Mouse (Mus musculus) forebrain, embryonic 14.5 days (tissue): ENCODE measurements around the gene Asic2. TPM values are rescaled to one million over a fixed set of nuclear protein-coding genes. Genes with fewer than 3 reads are reported as not detected.

Experiments used
- ATAC-seq: fragments of 200-750 bp; cut with Nextera tagmentation; 2 replicates; pipeline ENCODE4 v1.8.0; 2017; ENCODE audit warnings: mild to moderate bottlenecking, moderate library complexity
- DNase-seq: peaks from one replicate; pipeline ENCODE4 v3.0.0-alpha.2; 2015; ENCODE audit warnings: low spot score
- H3K27ac ChIP-seq: fragments of 300-500 bp; sonication (generic); 2 replicates; pipeline ENCODE4 v1.5.1; 2014; ENCODE audit warnings: low read depth, mild to moderate bottlenecking, control low read depth, low read length, moderate library complexity
- H3K27me3 ChIP-seq: fragments of 300-500 bp; sonication (generic); replicated peaks from 2 replicates; pipeline ENCODE4 v1.6.1; 2014; ENCODE audit warnings: low read length, control low read depth, mixed read lengths; ENCODE audit not compliant: control insufficient read depth, insufficient read depth
- H3K36me3 ChIP-seq: fragments of 300-500 bp; sonication (generic); 2 replicates; pipeline ENCODE4 v1.6.1; 2014; ENCODE audit warnings: low read length, control low read depth; ENCODE audit not compliant: control insufficient read depth, insufficient read depth
- H3K4me1 ChIP-seq: fragments of 300-500 bp; sonication (generic); 2 replicates; pipeline ENCODE4 v1.6.1; 2014; ENCODE audit warnings: antibody characterized with exemption, low read length, control low read depth; ENCODE audit not compliant: control insufficient read depth, insufficient read depth
- H3K4me2 ChIP-seq: fragments of 300-500 bp; sonication (generic); 2 replicates; pipeline ENCODE4 v1.6.1; 2014; ENCODE audit warnings: mild to moderate bottlenecking, control low read depth, low read length
- H3K4me3 ChIP-seq: fragments of 300-500 bp; sonication (generic); 2 replicates; pipeline ENCODE4 v1.5.1; 2014; ENCODE audit warnings: low read depth, low read length, control low read depth
- H3K9ac ChIP-seq: fragments of 300-500 bp; sonication (generic); 2 replicates; pipeline ENCODE4 v1.6.1; 2014; ENCODE audit warnings: mild to moderate bottlenecking, low read length, control low read depth, moderate library complexity
- H3K9me3 ChIP-seq: fragments of 300-500 bp; sonication (generic); replicated peaks from 2 replicates; pipeline ENCODE4 v1.6.1; 2016; ENCODE audit warnings: low read length, control low read depth, mixed read lengths; ENCODE audit not compliant: control insufficient read depth
- WGBS: fragments of 180-500 bp; shearing (Covaris S2); extraction: QIAGEN DNeasy Blood & Tissue Kit; methylation state at CpG from one replicate; pipeline ENCODE4 v1.1.7; 2014; 5-methylcytosine and 5-hydroxymethylcytosine counted together
- polyA plus RNA-seq: library from polyadenylated mRNA; unstranded; fragments of >200 nt; fragmentation: Nextera tagmentation; extraction: Ambion mirVana; gene quantifications from 2 replicates; pipeline ENCODE4 v1.2.1, GENCODE M21; 2014

Asic2 gene
- polyA plus RNA-seq, 1 experiment from 2014 or later = 3.8 TPM

DNA sequence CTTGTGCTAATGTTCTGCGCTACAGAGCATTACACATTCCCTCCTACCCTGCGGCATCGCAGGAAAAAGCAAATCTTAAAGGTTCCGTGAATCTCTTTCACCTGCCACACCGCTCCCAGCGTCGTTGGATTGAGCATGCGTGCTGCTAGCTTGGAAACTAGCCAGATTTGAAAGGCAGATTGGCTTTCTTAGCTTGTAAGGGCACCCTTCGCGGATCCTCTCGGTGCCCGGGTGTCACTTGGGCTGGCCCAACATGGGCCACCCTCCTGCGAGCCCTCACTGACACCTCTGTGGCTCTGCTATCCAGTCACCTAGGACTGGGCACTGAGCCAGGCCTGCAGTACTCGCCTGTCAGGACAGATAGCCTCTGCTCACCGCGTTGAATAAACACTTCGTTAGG lies 380.3 kb downstream of the Asic2 start:
- Histone ChIP-seq H3K27me3 (no peaks in the 10 kb centered on the region; the same call in 1 of the 2 replicates), H3K27ac (peak overlapping the region; percentile 22; the same call in 1 of the 2 replicates), H3K9ac (0 out of 2 replicates have a peak overlapping the region, but pooled peaks have one; percentile 6), H3K4me1 (peaks cover 26% of the 10 kb centered on the region), H3K4me2 (peak overlapping the region; percentile 37), H3K4me3 (no peak overlapping the region), H3K9me3 (no peaks in the 10 kb centered on the region), H3K36me3 (no peaks in the 10 kb centered on the region)
- peak; percentile 37; the same call in 1 of the 2 replicates for ATAC-seq
- WGBS = 21% methylated on average over 17 of the region's 17 CpGs
- peak; percentile 83 for DNase-seq

DNA sequence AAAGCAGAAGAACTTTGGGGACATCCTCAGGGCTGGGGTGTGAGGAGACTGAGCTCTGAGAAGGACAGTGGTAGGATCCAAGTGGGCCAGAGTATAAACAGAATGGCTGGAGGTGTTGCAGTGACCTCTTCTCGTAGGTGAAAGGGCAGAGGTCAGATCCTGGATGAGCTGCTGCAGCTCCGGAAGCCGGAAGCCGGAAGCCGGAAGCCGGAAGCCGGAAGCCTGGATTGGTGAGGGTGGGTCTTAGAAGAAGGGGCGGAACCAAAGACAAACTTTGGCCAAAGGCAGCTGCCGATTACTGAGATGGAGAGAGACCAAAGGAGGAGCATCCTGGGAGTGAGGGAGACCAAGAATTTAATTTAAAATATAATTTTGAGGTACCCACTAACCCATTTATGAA lies 381.1 kb downstream of the Asic2 start:
- Histone ChIP-seq H3K4me1 (peaks cover 24% of the 10 kb centered on the region), H3K9ac (no peak overlapping the region), H3K9me3 (no peaks in the 10 kb centered on the region), H3K27me3 (no peaks in the 10 kb centered on the region; the same call in 1 of the 2 replicates), H3K4me3 (no peak overlapping the region), H3K36me3 (no peaks in the 10 kb centered on the region), H3K27ac (no peak overlapping the region), H3K4me2 (no peak overlapping the region)
- DNase-seq (no peak), ATAC-seq (no peak)
- WGBS = 89% methylated on average over 9 of the region's 9 CpGs

- Histone ChIP-seq H3K27me3 (no peaks in the 10 kb centered on the region), H3K4me1 (peaks cover 30% of the 10 kb centered on the region), H3K36me3 (no peaks in the 10 kb centered on the region), H3K27ac (no peak overlapping the region), H3K9ac (no peak overlapping the region), H3K9me3 (no peaks in the 10 kb centered on the region), H3K4me2 (no peak overlapping the region), H3K4me3 (no peak overlapping the region)
- ATAC-seq (no peak), DNase-seq (no peak)
- 93% methylated on average over 9 of the region's 9 CpGs for WGBS
Observed at GRCm38 (mm10) chr11:81584506-81584905, 383.8 kb downstream of the Asic2 start.

DNA sequence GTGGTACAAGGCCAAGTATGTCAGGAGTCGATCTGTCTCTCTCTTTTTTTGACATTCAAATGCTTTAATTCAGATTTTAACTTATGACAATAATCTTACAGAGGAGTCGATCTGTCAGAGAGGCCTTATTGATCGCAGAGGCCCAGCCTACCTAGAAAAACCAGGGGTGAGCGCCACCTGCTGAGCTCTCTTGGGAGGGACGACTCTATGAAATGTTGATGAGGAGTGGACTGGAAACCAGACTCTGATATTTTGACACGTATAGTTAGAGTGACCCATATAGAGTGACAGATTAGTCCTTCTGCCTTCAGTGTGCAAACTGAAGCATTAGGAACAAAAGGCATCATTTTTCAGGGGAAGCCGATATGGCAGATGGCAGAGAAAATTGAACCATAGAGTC lies 385.1 kb downstream of the Asic2 start:
- Histone ChIP-seq H3K36me3 (no peaks in the 10 kb centered on the region), H3K27ac (no peak overlapping the region), H3K4me2 (no peak overlapping the region), H3K9ac (no peak overlapping the region), H3K27me3 (no peaks in the 10 kb centered on the region), H3K4me3 (no peak overlapping the region), H3K4me1 (peaks cover 28% of the 10 kb centered on the region), H3K9me3 (no peaks in the 10 kb centered on the region)
- 58% methylated on average over 7 of the region's 7 CpGs for WGBS
- DNase-seq (no peak), ATAC-seq (no peak)

GRCm38 (mm10) chr11:81582161-81582560 lies 386.1 kb downstream of the Asic2 start:
- peak; percentile 28 for DNase-seq
- Histone ChIP-seq H3K4me1 (peaks cover 26% of the 10 kb centered on the region), H3K27ac (no peak overlapping the region), H3K36me3 (no peaks in the 10 kb centered on the region), H3K27me3 (no peaks in the 10 kb centered on the region), H3K4me3 (no peak overlapping the region), H3K9me3 (no peaks in the 10 kb centered on the region), H3K9ac (no peak overlapping the region), H3K4me2 (no peak overlapping the region)
- peak; percentile 55 for ATAC-seq
- WGBS = 33% methylated on average over 5 of the region's 5 CpGs

DNA sequence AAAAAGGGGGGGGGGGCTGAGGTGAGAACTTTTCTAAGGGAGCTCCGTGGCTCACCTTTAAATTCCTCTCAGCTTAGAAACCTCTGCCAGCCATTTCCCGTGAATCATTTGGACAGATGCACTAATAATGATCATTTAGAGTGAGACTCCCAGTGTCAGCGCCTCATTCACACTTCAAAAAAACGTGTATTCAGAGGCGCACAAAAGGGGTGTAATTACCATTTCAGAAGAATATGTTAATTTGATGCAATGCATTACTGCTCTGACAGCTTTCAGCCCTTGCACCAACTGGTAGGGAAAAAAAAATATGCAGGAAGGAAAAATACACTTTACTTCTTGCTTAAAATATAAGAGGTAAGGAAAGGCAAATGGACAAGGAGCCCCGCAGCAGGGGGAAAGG lies 388.5 kb downstream of the Asic2 start:
- Histone ChIP-seq H3K9me3 (no peaks in the 10 kb centered on the region), H3K4me2 (no peak overlapping the region), H3K9ac (no peak overlapping the region), H3K27me3 (no peaks in the 10 kb centered on the region), H3K36me3 (no peaks in the 10 kb centered on the region), H3K27ac (peak overlapping the region; percentile 76), H3K4me1 (peaks cover 26% of the 10 kb centered on the region), H3K4me3 (no peak overlapping the region)
- peak; percentile 94 for DNase-seq
- peak; percentile 89 for ATAC-seq
- 9% methylated on average over 6 of the region's 6 CpGs for WGBS

DNA sequence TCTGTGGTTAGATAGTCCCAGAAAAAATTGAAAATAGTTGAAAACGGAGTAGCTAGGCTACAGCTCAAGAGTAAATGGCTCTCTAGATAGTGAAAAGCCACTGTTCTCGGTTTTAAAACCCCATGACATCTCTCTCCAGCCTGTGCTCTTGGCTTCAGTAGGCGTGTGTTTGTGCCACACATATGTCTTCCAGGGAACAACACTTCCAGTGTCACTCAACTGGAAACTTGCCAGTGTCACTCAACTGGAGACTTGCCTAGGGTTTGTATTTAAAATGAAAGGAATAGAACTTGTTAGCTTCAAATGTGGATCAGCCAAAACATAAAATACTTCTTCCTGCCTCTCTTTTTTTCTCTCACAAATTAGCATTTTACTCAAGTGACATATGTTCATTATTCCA lies 397.9 kb downstream of the Asic2 start:
- DNase-seq (peak; percentile 93), ATAC-seq (peak; percentile 75; the same call in 1 of the 2 replicates)
- Histone ChIP-seq H3K9me3 (no peaks in the 10 kb centered on the region), H3K4me1 (no peaks in the 10 kb centered on the region), H3K4me2 (no peak overlapping the region), H3K9ac (no peak overlapping the region), H3K4me3 (no peak overlapping the region), H3K27me3 (no peaks in the 10 kb centered on the region), H3K36me3 (no peaks in the 10 kb centered on the region), H3K27ac (no peak overlapping the region)
- WGBS = 39% methylated on average over 3 of the region's 3 CpGs

DNA sequence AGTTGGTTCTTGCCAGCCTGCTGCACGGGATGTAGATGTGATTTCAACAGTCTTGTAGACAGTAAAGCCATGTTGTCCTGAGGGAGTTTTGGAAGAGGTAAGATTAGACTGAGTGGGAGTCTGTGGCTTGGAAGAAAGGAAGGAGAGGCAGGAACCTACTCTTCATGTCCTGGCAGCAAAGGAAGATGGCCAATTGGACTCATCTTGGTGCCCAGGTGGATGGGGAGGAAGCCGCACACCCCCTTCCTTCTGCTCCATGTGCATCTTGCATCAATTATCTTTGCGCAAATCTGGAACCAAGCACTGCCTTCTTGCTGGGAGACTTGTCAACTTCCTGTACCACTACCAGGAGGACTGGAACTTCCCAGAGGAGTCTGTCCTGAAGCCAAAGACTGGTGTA lies 403.4 kb downstream of the Asic2 start:
- Histone ChIP-seq H3K36me3 (no peaks in the 10 kb centered on the region), H3K9ac (no peak overlapping the region), H3K27me3 (no peaks in the 10 kb centered on the region), H3K4me1 (no peaks in the 10 kb centered on the region), H3K27ac (no peak overlapping the region), H3K4me2 (no peak overlapping the region), H3K9me3 (no peaks in the 10 kb centered on the region), H3K4me3 (no peak overlapping the region)
- 88% methylated on average over 3 of the region's 3 CpGs for WGBS
- no peak for ATAC-seq
- DNase-seq = no peak

DNA sequence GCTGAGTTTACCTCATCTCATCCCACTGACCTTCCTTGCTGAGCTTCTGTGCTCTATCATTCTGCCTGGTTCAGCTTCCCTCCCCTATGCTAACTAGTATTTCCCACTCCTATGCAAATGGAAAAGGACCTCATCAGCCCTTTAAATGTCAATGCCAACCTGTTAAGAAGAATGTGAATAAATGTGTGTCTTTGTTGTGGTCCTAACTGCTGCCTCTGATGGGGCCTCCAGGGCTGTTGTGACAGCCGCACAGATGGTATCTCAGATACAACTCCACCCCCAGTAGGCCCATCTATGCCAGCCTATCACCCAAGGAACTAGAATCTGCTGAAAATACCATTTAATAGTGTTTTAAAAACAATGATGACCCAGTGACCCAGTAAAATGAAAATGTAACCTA lies 407.9 kb downstream of the Asic2 start:
- Histone ChIP-seq H3K36me3 (no peaks in the 10 kb centered on the region), H3K27ac (no peak overlapping the region), H3K4me3 (no peak overlapping the region), H3K4me2 (no peak overlapping the region), H3K4me1 (no peaks in the 10 kb centered on the region), H3K27me3 (no peaks in the 10 kb centered on the region), H3K9ac (no peak overlapping the region), H3K9me3 (no peaks in the 10 kb centered on the region)
- ATAC-seq (no peak), DNase-seq (peak; percentile 59)
- 89% methylated on average over 1 of the region's 1 CpGs for WGBS
